Mouse (Mus musculus) kidney, postnatal 0 days (tissue): ENCODE data around the gene Itga2b. TPM values are rescaled to one million over a fixed set of nuclear protein-coding genes. Genes with fewer than 3 reads are reported as not detected.

Experiments used
- ATAC-seq: fragments of 200-750 bp; cut with Nextera tagmentation; replicated peaks from 2 replicates; pipeline ENCODE4 v1.8.0; 2017; ENCODE audit warnings: low read depth, moderate number of reproducible peaks, moderate TSS enrichment, moderate library complexity; ENCODE audit not compliant: low FRiP score
- DNase-seq: peaks from one replicate; pipeline ENCODE4 v3.0.0-alpha.2; 2016; ENCODE audit warnings: low spot score
- H3K27ac ChIP-seq: fragments of 300-500 bp; sonication (generic); 2 replicates; pipeline ENCODE4 v1.5.1; 2014; ENCODE audit warnings: mild to moderate bottlenecking
- H3K27me3 ChIP-seq: fragments of 300-500 bp; sonication (generic); 2 replicates; pipeline ENCODE4 v1.6.1; 2014; ENCODE audit warnings: low read length, mixed read lengths; ENCODE audit not compliant: insufficient read depth
- H3K36me3 ChIP-seq: fragments of 300-500 bp; sonication (generic); 2 replicates; pipeline ENCODE4 v1.6.1; 2014; ENCODE audit warnings: low read length, mixed read lengths; ENCODE audit not compliant: insufficient read depth
- H3K4me1 ChIP-seq: fragments of 300-500 bp; sonication (generic); replicated peaks from 2 replicates; pipeline ENCODE4 v1.6.1; 2014; ENCODE audit warnings: antibody characterized with exemption, low read length, mixed read lengths; ENCODE audit not compliant: insufficient read depth
- H3K4me2 ChIP-seq: fragments of 300-500 bp; sonication (generic); 2 replicates; pipeline ENCODE4 v1.6.1; 2014; ENCODE audit warnings: mild to moderate bottlenecking, low read length, moderate library complexity, mixed read lengths
- H3K4me3 ChIP-seq: fragments of 300-500 bp; sonication (generic); replicated peaks from 2 replicates; pipeline ENCODE4 v1.5.1; 2014; ENCODE audit warnings: low read depth, low read length
- H3K9ac ChIP-seq: fragments of 300-500 bp; sonication (generic); 2 replicates; pipeline ENCODE4 v1.6.1; 2014; ENCODE audit warnings: low read depth, low read length
- H3K9me3 ChIP-seq: fragments of 300-500 bp; sonication (generic); replicated peaks from 2 replicates; pipeline ENCODE4 v1.6.1; 2016; ENCODE audit warnings: low read length, inconsistent platforms, mixed read lengths
- CTCF ChIP-seq: IDR thresholded peaks from 2 replicates; pipeline ENCODE4 v1.5.1; 2016; ENCODE audit warnings: antibody characterized with exemption, low read depth, mild to moderate bottlenecking, moderate library complexity
- WGBS: fragments of 180-500 bp; shearing (Covaris S2); extraction: QIAGEN DNeasy Blood & Tissue Kit; methylation state at CpG from one replicate; pipeline ENCODE4 v1.1.7; 2014; 5-methylcytosine and 5-hydroxymethylcytosine counted together
- polyA plus RNA-seq: library from polyadenylated mRNA; unstranded; fragments of >200 nt; fragmentation: Nextera tagmentation; extraction: Ambion mirVana; gene quantifications from 2 replicates; pipeline ENCODE4 v1.2.1, GENCODE M21; 2015

Gene Itga2b
- polyA plus RNA-seq, 1 experiment from 2014 or later = 12.9 TPM

DNA sequence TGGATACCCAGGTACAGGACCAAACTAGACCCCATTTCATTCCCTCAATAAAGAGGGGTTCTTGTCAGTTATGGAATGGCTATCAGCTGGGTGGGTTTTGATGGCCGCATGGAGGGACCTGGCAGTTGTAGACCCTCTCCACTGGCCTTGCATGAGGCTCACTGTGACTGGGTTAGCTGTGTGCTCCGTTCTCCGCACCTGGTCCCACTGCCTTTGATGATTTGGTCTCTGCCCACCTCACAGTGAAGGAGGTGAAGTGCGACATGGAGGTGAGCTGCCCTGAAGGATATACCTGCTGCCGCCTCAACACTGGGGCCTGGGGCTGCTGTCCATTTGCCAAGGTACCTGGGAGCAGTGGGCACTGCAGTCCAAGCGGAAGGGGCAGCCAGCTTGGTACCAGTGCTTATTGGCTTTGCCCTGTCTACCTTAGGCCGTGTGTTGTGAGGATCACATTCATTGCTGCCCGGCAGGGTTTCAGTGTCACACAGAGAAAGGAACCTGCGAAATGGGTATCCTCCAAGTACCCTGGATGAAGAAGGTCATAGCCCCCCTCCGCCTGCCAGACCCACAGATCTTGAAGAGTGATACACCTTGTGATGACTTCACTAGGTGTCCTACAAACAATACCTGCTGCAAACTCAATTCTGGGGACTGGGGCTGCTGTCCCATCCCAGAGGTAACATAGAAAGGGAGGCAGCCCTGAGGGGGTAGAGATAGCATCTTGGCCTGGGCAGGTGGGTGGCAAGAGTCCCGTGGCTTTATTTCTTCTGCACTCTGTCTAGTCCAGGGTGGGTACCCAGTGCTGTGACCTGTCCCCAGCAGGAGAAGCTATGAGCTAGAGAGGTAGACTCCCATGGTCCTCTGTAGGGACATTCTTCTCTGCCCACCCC is 34.9 kb downstream of the Itga2b start:
- Histone ChIP-seq H3K36me3 (peaks cover 33% of the 10 kb centered on the region), H3K4me1 (peaks cover 12% of the 10 kb centered on the region), H3K9me3 (no peaks in the 10 kb centered on the region), H3K27me3 (no peaks in the 10 kb centered on the region), H3K4me3 (no peak overlapping the region), H3K27ac (no peak overlapping the region), H3K4me2 (no peak overlapping the region), H3K9ac (no peak overlapping the region)
- WGBS = 91% methylated on average over 11 of the region's 11 CpGs
- no peak for DNase-seq
- ATAC-seq = no peak
- no peak for TF ChIP-seq CTCF

DNA sequence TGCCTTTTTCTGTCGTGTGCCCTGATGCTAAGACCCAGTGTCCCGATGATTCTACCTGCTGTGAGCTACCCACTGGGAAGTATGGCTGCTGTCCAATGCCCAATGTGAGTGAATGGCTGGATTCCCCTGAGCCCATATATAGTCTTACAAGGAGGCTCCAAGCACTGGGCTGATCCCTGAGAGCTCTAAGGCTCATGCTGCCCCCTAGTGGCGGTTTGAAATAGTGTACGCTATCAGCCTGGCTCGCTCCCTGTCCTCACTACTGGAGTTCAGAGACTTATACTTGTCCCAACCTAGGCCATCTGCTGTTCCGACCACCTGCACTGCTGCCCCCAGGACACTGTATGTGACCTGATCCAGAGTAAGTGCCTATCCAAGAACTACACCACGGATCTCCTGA is 35.5 kb downstream of the Itga2b start:
- 6% methylated on average over 7 of the region's 7 CpGs for WGBS
- DNase-seq (peak; percentile 93), ATAC-seq (no peak; the same call in 1 of the 2 replicates)
- peak; percentile 98 for TF ChIP-seq CTCF
- no peak overlapping the region for H3K9ac ChIP-seq
- no peaks in the 10 kb centered on the region for H3K9me3 ChIP-seq
- no peaks in the 10 kb centered on the region for H3K27me3 ChIP-seq
- H3K27ac ChIP-seq = no peak overlapping the region
- H3K36me3 ChIP-seq = peaks cover 28% of the 10 kb centered on the region
- H3K4me2 ChIP-seq = no peak overlapping the region
- peaks cover 12% of the 10 kb centered on the region for H3K4me1 ChIP-seq
- no peak overlapping the region for H3K4me3 ChIP-seq

DNA sequence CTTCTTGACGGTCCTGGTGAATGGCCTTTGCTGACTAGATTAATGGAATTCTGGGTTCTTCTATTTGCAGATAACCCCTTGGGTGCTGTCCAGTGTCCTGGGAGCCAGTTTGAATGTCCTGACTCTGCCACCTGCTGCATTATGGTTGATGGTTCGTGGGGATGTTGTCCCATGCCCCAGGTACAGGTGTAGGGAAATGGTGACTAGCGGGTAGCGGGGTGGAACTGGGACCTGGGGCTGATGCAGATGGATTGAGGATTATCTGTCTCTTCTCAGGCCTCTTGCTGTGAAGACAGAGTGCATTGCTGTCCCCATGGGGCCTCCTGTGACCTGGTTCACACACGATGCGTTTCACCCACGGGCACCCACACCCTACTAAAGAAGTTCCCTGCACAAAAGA is 36.1 kb downstream of the Itga2b start:
- Histone ChIP-seq H3K36me3 (peaks cover 24% of the 10 kb centered on the region), H3K27me3 (no peaks in the 10 kb centered on the region), H3K9me3 (no peaks in the 10 kb centered on the region), H3K27ac (no peak overlapping the region), H3K4me2 (no peak overlapping the region), H3K4me1 (peaks cover 12% of the 10 kb centered on the region), H3K4me3 (no peak overlapping the region), H3K9ac (no peak overlapping the region)
- WGBS = 94% methylated on average over 7 of the region's 7 CpGs
- TF ChIP-seq CTCF = no peak
- ATAC-seq (no peak), DNase-seq (no peak)

DNA sequence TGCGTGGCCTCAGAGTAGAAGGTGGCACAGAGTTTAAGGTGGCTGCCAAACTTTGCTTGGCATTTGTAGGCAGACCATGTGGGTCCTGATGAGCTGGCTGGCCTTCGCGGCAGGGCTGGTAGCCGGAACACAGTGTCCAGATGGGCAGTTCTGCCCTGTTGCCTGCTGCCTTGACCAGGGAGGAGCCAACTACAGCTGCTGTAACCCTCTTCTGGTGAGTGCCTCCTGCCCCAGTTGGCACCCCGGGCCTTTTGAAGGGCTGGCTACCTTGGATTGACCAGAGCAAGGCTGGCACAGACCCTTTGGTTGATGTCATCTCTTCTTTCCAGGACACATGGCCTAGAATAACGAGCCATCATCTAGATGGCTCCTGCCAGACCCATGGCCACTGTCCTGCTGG is 37.0 kb downstream of the Itga2b start:
- H3K27ac ChIP-seq = no peak overlapping the region; the same call in 1 of the 2 replicates
- peaks cover 9% of the 10 kb centered on the region for H3K4me1 ChIP-seq
- ATAC-seq (no peak), DNase-seq (no peak)
- TF ChIP-seq CTCF = no peak
- 91% methylated on average over 6 of the region's 6 CpGs for WGBS
- H3K9ac ChIP-seq = no peak overlapping the region
- H3K36me3 ChIP-seq = peaks cover 24% of the 10 kb centered on the region
- H3K9me3 ChIP-seq = no peaks in the 10 kb centered on the region
- H3K4me3 ChIP-seq = no peak overlapping the region
- H3K27me3 ChIP-seq = no peaks in the 10 kb centered on the region
- H3K4me2 ChIP-seq = no peak overlapping the region

DNA sequence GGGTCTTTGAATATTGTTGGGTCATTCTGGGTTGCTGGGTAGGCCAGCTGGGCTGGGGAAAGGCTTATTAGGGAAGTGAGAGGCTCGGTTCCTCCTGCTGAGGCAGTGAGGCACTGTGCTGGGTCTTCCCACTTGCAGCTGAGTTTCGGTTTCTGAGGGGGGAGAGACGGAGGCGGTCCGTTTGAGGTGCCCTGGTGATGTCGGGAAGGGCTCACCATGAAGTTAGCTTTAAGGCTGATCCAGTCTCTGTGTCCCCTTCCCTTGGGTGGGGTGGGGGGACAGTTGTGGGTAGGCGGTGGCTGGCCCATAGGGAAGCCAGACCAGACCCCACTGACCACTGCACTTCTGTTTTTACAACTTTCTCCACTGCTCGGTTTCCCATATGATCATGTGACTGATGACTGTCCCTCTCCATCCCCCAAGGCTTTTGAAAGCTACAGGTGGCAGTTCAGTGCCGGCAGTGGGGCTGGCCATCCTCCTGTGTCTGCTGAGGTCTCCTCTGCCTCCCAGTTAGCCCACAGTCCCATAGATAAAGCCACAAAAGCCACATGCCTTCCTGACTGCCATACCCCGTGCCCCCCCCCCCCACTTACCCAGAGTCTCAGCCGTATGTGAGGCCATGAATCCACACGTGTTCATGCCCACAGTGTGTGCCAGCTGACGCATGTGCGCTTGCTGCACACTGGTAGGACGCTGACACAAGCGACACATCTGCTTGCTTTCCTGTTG is 37.6 kb downstream of the Itga2b start:
- Histone ChIP-seq H3K36me3 (peaks cover 24% of the 10 kb centered on the region), H3K9ac (peak overlapping the region; percentile 24)
- no peak for TF ChIP-seq CTCF

DNA sequence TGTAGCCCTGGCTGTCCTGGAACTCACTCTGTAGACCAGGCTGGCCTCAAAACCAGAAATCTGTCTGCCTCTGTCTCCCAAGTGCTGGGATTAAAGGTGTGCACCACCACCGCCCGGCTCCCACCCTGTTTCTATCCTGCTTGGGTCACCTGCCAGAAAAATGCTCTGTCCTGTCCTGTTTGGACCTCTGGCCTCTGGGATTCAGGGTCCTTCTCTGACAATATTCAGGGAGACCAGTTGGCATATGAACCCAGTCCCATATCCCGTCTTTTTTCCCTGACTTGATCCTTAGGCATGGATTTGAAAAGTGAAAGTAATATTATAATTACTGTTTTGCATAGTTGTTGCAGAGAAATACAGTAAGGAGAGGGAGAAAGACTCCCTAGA is 38.2 kb downstream of the Itga2b start:
- 89% methylated on average over 3 of the region's 3 CpGs for WGBS
- no peaks in the 10 kb centered on the region for H3K9me3 ChIP-seq
- no peak overlapping the region for H3K27ac ChIP-seq
- no peak overlapping the region for H3K4me2 ChIP-seq
- DNase-seq (no peak), ATAC-seq (no peak)
- H3K4me3 ChIP-seq = no peak overlapping the region
- TF ChIP-seq CTCF = no peak
- no peaks in the 10 kb centered on the region for H3K4me1 ChIP-seq
- no peaks in the 10 kb centered on the region for H3K27me3 ChIP-seq
- H3K9ac ChIP-seq = peak overlapping the region; percentile 24; the same call in 1 of the 2 replicates
- H3K36me3 ChIP-seq = peaks cover 24% of the 10 kb centered on the region

More for the DNA sequence above, 37.6 kb downstream of the Itga2b start:
- no peak for ATAC-seq
- no peak for DNase-seq
- peaks cover 3% of the 10 kb centered on the region; the same call in 1 of the 2 replicates for H3K4me1 ChIP-seq
- no peaks in the 10 kb centered on the region for H3K27me3 ChIP-seq
- no peak overlapping the region for H3K4me3 ChIP-seq
- no peak overlapping the region; the same call in 1 of the 2 replicates for H3K27ac ChIP-seq
- H3K9me3 ChIP-seq = no peaks in the 10 kb centered on the region
- WGBS = 71% methylated on average over 16 of the region's 16 CpGs
- no peak overlapping the region for H3K4me2 ChIP-seq
